Mouse (Mus musculus) spleen, postnatal 14 days (tissue): Measurements from ENCODE around the gene Map4k3.

Experiments used
- DNase-seq, 2 experiments: peaks; one replicate each; pipeline ENCODE4 v3.0.0; 2021 to 2022; ENCODE audit warnings: low spot score in 2 of 2

Map4k3 gene

DNA sequence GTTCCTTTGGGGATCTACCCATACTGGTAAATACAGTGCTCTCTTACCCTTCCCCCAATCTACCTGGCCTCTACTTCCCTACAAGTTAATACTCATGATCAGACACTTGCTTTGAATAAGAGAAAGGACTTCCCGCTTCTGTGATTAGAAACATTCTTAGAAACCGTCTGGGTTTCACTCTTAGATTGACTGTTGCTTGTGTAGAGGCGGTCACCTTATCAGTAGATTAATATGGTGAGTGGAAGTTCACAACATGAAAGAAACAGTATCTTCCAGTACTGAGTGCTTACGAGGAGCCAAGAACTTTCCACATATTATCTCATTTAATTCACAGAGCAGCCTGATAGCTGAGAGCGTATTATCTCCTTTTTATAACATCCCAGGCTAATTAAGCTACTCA is 1.5 kb upstream of the Map4k3 start:
- no peak for DNase-seq

GRCm38 (mm10) chr17:80729080-80729749 is 930 bp upstream of the Map4k3 start:
- no peak for DNase-seq

GRCm38 (mm10) chr17:80727341-80727951 is 839 bp downstream of the Map4k3 start:
- peak; percentile 6 to 8 for DNase-seq

- DNase-seq, result no peak
Measured at GRCm38 (mm10) chr17:80726821-80727220, 1.5 kb downstream of the Map4k3 start.

DNA sequence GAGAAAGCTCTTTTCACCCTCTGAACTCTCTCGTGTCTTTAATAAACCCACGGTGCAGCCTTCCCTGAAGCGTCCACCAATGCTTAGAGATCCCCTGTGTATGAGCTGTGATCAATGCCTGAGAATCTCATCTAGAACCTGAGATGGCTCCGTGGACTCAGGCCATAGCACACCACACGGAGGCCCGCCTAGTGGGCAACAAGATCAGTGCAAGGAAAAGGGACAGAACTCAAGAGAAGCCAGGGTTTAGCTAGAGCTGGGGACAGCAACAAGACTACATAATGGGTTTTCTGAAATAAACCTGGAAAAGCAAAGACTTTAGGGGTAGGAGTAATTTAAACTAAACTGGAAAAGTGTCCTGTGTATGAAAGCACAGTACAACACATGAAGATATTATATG is 5.2 kb downstream of the Map4k3 start:
- no peak for DNase-seq

- DNase-seq, result no peak
Measured at GRCm38 (mm10) chr17:80721670-80722069, 6.6 kb downstream of the Map4k3 start.

DNA sequence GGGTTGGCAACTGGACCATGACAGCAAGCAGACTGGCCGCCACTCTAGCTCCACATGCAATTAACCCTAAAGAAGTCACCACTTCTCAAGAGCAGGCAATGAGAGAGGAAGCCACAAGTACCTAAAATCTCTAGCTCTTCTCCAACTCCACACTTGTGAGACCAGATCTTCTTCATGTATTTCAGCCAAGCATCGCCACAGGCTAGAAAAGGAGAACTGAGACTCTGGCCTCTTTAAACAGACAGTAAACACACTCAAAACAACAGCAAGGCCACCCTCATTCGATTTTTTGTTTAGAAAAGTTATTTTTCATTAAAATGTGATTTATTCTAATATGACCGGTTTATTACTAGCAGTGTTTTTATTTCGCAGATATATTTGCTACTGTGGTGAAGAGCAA is 9.0 kb downstream of the Map4k3 start:
- DNase-seq, result no peak

DNA sequence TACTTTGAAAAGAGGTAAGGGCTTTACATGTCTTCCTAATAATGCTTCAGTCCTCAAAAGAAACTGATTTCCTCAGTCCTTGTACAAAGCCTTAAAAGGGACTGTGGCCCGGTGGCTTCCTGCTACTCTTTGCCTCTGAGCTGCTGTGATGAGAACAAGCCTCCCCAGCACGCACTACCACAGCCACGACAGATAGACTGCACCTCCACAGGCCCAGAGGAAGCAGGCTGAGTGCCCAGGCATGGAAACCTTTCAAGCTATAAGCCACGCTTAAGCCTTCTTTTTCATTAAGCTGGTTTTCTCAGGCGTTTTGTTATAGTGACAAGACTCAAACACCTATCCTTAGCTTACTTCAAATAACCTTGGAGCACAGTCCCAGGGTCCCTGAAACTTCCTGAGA is 10.0 kb downstream of the Map4k3 start:
- no peak for DNase-seq

DNA sequence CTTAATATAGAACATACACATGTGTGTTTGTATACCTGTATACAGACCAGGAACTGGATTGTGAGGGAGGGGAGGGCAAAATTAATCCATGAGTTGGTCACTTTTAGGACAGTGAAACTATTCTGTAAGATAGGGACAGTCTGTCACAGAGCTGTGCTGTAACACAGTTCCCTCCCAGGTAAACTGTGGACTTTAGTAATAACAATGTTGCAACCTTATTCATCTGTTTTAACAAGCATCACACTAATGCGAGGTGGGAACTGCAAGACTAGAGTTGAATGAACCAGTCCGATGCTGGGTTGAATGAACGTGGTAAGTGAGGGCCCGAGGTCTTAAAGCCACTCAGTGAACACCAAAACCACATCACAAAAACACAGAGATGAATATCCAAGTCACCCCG is 14.7 kb downstream of the Map4k3 start:
- DNase-seq, result no peak

DNA sequence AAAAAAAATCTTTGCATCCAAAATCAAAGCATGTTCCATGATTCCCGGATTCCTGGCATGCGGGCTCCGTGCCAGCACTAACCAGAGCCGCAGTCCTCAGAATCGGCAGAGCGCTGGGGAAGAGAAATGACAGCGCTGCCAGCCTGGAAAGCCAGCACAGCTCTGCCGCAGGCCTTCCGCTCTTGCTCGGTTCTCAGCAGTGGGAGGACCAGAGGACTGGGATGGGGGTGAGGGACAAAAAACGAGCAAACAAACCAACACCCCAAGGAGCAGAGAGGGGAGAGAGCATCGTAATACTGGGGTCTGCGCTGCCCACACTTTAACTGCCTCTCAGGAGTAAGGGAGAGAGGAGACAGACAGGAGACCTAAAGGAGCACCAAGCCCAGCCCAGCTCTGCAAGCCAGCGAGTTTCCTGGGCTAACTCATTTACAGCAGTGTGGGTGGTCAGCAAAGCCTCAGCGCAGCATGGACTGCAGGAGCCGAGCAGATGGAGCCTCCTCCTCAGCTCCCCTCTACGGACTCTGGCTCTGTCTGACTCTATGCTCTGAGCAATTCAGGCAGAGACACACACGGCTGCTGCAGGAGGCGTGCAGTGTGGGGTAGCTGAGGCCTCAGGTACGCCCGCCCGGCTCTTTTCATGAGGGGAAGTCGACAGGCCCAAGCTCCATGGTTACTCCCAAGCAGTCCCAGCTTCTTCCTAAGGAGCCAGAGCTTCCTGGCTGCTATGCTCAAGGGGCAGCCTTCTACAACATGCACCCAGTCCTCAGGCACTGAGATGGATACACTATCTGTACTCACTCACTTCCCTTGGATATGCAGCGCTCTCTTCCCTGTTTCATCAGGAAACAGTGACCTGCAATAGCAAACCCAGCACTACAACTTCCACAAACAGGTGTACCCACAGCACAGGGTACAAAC is 18.1 kb downstream of the Map4k3 start:
- no peak for DNase-seq

DNA sequence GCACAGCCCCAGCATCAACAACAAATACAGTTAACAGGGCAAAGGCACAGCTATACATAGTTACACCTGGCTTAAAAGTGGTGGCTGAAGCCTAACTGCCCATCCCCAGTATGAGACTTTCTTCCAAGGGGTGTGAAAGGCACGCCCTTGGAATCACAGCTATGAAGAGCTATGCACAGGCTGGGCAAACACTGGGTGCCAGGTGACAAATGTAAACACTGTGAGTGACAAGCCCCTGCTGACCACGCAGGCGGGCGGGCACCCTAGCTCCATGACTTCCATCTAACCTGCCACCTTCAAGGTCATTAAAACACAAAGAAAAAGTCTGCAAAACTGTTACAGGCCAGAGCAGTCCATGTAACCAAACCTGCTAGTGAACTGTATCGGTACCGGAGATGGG is 19.5 kb downstream of the Map4k3 start:
- no peak for DNase-seq

DNA sequence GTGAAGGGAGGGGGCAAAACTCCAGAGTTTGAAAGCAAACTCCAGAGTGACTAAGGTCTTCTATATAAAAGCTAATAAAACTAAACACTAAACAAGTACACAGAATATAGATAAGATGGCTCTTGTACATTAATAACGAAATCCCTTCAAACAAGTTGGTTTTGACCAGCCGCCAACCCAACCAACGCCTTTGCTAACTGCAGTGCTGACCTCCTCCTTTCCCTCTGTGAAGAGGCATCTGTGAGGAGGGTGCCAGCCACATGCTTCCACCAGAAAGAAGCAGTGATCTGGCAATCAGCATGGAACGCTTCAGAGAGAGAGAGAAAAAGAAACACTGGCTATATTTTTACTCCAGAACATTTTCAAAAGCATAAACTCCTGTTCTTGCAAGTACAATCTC is 21.1 kb downstream of the Map4k3 start:
- DNase-seq, result no peak

DNA sequence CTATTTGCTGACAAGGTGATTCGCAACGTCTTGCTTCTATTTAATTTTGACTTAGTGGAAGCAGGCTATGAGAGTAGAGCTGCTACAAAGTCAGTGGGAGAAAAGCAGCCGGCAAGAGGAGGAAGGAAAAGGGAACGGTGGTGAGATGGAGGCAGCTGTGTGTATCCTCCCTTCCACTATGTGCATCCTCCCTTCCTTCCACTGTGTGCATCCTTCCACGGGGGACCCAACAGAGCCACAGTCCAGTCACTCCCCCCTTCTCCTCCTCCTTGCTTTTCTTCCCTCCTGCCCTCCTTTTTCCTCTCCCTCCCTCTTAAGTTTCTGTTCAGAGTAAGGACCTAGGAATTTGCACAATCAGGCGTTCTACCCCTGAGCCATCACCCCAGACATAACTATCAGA is 21.7 kb downstream of the Map4k3 start:
- DNase-seq, result no peak

GRCm38 (mm10) chr17:80701687-80702086 is 26.6 kb downstream of the Map4k3 start:
- DNase-seq, result no peak

- no peak for DNase-seq
Measured at GRCm38 (mm10) chr17:80698930-80699329, 29.4 kb downstream of the Map4k3 start.

GRCm38 (mm10) chr17:80698191-80698901 is 29.9 kb downstream of the Map4k3 start:
- no peak for DNase-seq

DNA sequence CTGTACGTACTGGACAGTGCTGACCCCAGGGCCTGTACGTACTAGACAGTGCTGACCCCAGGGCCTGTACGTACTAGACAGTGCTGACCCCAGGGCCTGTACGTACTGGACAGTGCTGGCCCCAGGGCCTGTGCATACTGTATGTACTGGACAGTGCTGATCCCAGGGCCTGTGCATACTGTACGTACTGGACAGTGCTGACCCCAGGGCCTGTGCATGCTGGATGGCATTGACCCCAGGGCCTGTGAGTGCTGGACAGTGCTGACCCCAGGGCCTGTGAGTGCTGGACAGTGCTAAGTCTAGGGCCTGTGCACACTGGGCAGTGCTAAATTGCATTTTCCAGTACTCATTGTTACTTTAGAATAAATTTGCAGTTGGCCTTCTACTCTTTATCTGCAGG is 31.3 kb downstream of the Map4k3 start:
- no peak for DNase-seq

DNA sequence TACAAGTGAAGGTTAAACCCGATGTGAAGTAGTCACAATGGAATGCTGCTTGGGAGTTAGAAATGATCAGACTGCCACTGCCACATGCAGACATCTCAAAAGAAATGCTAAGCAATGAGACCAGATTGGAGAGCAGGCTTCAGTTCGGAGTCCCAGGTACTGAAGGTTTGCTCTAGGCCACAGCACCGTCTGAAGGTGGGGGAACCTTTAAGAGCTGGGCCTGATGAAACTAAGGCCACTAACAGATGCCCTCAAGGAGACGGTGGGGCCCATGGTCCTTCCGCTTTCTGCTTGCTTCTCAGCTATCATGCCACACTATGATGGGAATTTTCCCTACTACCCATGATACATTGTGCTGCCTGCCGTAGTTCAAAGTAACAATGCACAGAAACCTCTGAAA is 32.1 kb downstream of the Map4k3 start:
- DNase-seq, result no peak

GRCm38 (mm10) chr17:80693707-80694106 is 34.6 kb downstream of the Map4k3 start:
- DNase-seq, result no peak

DNA sequence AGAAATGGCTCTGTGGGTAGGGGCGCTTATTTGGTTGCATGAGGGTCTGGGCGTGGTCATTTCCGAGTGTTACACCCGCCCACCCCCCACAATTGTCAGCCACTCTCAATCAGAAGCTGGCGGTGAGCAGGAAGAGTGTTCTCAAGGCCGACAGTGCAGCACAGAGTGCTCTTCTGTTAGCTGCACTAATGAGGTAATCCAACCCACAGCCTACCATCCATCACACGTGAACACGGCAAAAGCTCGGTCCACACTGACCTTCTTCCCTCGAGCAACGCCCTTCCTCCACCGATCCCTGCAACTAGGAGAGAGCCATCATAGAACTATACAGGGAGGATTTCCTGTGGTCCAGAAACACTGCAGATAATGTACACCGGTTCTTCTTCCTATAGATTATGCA is 36.1 kb downstream of the Map4k3 start:
- no peak for DNase-seq

DNA sequence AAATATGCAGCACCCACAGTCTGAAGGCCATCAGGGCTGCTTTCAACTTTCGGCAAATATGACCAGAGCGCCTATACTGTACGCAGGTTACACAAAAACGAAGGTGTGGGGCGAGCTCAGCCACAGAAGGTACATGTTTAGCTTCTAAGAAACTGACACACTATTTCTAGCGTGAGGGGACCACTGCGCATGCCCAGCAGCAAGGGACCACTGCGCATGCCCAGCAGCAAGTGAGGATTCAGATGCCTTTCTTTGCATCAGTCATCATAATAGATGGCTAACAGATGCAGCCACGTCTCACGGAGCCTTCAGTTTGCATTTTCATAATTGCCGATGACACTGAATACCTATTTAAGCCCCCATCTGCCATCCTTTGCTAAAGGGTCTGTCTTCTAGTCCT is 39.6 kb downstream of the Map4k3 start:
- DNase-seq, result no peak

DNA sequence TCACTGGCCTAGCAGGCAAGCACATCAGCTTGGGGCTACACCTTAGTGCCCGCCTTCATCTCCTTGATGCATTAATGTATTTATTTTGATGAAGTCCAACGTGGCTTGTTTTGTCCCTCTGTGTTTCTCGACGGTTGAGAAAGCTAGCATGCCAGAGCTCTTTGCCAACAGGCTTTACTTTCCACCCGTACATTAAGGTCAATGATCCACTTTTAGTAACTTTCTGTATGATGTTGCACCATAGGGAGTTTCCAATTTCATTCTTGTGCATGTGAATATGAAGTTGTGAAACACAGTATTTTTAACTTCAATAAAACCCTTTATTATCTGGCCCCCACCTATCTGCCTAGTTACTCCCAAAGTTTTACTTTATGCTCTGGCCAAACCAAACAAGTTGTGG is 42.2 kb downstream of the Map4k3 start:
- no peak for DNase-seq
